Mouse (Mus musculus): ENCODE data around the gene Fastk.

Gene Fastk

GRCm38 (mm10) chr5:24389011-24389657, 56.0 kb downstream of the Fastk start:
- DNase-seq, result peak; percentile 39

Measured in kidney, adult 9 months (tissue).